Mouse (Mus musculus) hindbrain, embryonic 10.5 days (tissue): ENCODE data around the gene Gm21954. TPM values are rescaled to one million over a fixed set of nuclear protein-coding genes. Genes with fewer than 3 reads are reported as not detected.

Source experiments
- DNase-seq: peaks from one replicate; pipeline ENCODE4 v3.0.0-alpha.2; 2017; ENCODE audit warnings: low spot score
- H3K27ac ChIP-seq: fragments of 300-500 bp; sonication (generic); 2 replicates; pipeline ENCODE4 v1.5.1; 2016; ENCODE audit warnings: mild to moderate bottlenecking, moderate library complexity
- H3K27me3 ChIP-seq: fragments of 300-500 bp; sonication (generic); 2 replicates; pipeline ENCODE4 v1.6.1; 2016; ENCODE audit warnings: mild to moderate bottlenecking; ENCODE audit not compliant: poor library complexity, insufficient read depth, severe bottlenecking
- H3K36me3 ChIP-seq: fragments of 300-500 bp; sonication (generic); 2 replicates; pipeline ENCODE4 v1.6.1; 2016; ENCODE audit warnings: mild to moderate bottlenecking, moderate library complexity
- H3K4me1 ChIP-seq: fragments of 300-500 bp; sonication (generic); replicated peaks from 2 replicates; pipeline ENCODE4 v1.6.1; 2016; ENCODE audit warnings: mild to moderate bottlenecking
- H3K4me3 ChIP-seq: fragments of 300-500 bp; sonication (generic); 2 replicates; pipeline ENCODE4 v1.5.1; 2016; ENCODE audit warnings: mild to moderate bottlenecking, moderate library complexity
- H3K9me3 ChIP-seq: fragments of 300-500 bp; sonication (generic); 2 replicates; pipeline ENCODE4 v1.6.1; 2016; ENCODE audit warnings: mild to moderate bottlenecking, moderate library complexity
- WGBS: fragments of 180-500 bp; shearing (Covaris S2); methylation state at CpG from one replicate; pipeline ENCODE4 v1.1.7; 2016; 5-methylcytosine and 5-hydroxymethylcytosine counted together
- polyA plus RNA-seq: library from polyadenylated mRNA; unstranded; fragments of >200 nt; fragmentation: Nextera tagmentation; extraction: Ambion mirVana; gene quantifications from 2 replicates; pipeline ENCODE4 v1.2.1, GENCODE M21; 2016

Gene Gm21954
- polyA plus RNA-seq, 1 experiment from 2014 or later, result not detected

GRCm38 (mm10) chr3:55430022-55430549, 41.9 kb downstream of the Gm21954 start:
- Histone ChIP-seq H3K27me3 (no peaks in the 10 kb centered on the region), H3K4me3 (no peak overlapping the region), H3K36me3 (no peaks in the 10 kb centered on the region), H3K4me1 (no peaks in the 10 kb centered on the region), H3K27ac (no peak overlapping the region), H3K9me3 (no peaks in the 10 kb centered on the region)
- 91% methylated on average over 2 of the region's 2 CpGs for WGBS
- DNase-seq, result no peak

GRCm38 (mm10) chr3:55423640-55424397, 48.2 kb downstream of the Gm21954 start:
- DNase-seq, result peak; percentile 31
- H3K4me3 ChIP-seq, result peak overlapping the region; percentile 31
- no peaks in the 10 kb centered on the region for H3K9me3 ChIP-seq
- H3K36me3 ChIP-seq, result no peaks in the 10 kb centered on the region
- peaks cover 38% of the 10 kb centered on the region for H3K4me1 ChIP-seq
- H3K27me3 ChIP-seq, result no peaks in the 10 kb centered on the region
- 28% methylated on average over 11 of the region's 11 CpGs for WGBS
- H3K27ac ChIP-seq, result peak overlapping the region; percentile 59; the same call in 1 of the 2 replicates

GRCm38 (mm10) chr3:55420436-55421083, 51.5 kb downstream of the Gm21954 start:
- no peak overlapping the region for H3K4me3 ChIP-seq
- 63% methylated on average over 8 of the region's 8 CpGs for WGBS
- H3K9me3 ChIP-seq, result no peaks in the 10 kb centered on the region
- no peaks in the 10 kb centered on the region for H3K36me3 ChIP-seq
- peaks cover 50% of the 10 kb centered on the region for H3K4me1 ChIP-seq
- no peak overlapping the region for H3K27ac ChIP-seq
- no peak for DNase-seq
- H3K27me3 ChIP-seq, result no peaks in the 10 kb centered on the region

- Histone ChIP-seq H3K4me3 (no peak overlapping the region), H3K27ac (peak overlapping the region; percentile 71), H3K4me1 (peaks cover 49% of the 10 kb centered on the region), H3K27me3 (no peaks in the 10 kb centered on the region; the same call in 1 of the 2 replicates), H3K36me3 (no peaks in the 10 kb centered on the region), H3K9me3 (no peaks in the 10 kb centered on the region)
- WGBS, result 24% methylated on average over 3 of the region's 3 CpGs
- DNase-seq, result no peak
Observed at GRCm38 (mm10) chr3:55419334-55419733, 52.7 kb downstream of the Gm21954 start.

- Histone ChIP-seq H3K27ac (peak overlapping the region; percentile 37), H3K36me3 (no peaks in the 10 kb centered on the region), H3K4me1 (peaks cover 44% of the 10 kb centered on the region), H3K27me3 (no peaks in the 10 kb centered on the region; the same call in 1 of the 2 replicates), H3K9me3 (no peaks in the 10 kb centered on the region), H3K4me3 (no peak overlapping the region)
- WGBS, result 66% methylated on average over 6 of the region's 6 CpGs
- DNase-seq, result no peak
Observed at GRCm38 (mm10) chr3:55418845-55419244, 53.2 kb downstream of the Gm21954 start.

GRCm38 (mm10) chr3:55415527-55415950, 56.5 kb downstream of the Gm21954 start:
- Histone ChIP-seq H3K27me3 (no peaks in the 10 kb centered on the region; the same call in 1 of the 2 replicates), H3K9me3 (peaks cover 3% of the 10 kb centered on the region; the same call in 1 of the 2 replicates), H3K36me3 (no peaks in the 10 kb centered on the region), H3K27ac (peak overlapping the region; percentile 78), H3K4me1 (peaks cover 23% of the 10 kb centered on the region), H3K4me3 (peak overlapping the region; percentile 28)
- 15% methylated on average over 14 of the region's 14 CpGs for WGBS
- DNase-seq, result peak; percentile 44

Other genes with a start within 250 kb of the Gm21954 start
- gene Dclk1, start 229.8 kb downstream of the Gm21954 start, polyA plus RNA-seq, result 52.5 and 81.6 TPM in 2 replicates